Mouse (Mus musculus) NIH3T3 (cell line): ENCODE results near the gene Gatm.
A peak's percentile ranks its signal among the peaks of the same experiment; 100 is the strongest.

Experiments
- DNase-seq: peaks from one replicate; pipeline ENCODE4 v3.0.0-alpha.2; 2012; ENCODE audit warnings: low read depth

Gatm gene

GRCm38 (mm10) chr2:122608820-122609219 is 2.3 kb downstream of the Gatm start:
- peak; percentile 21 for DNase-seq

- no peak for DNase-seq
Measured at GRCm38 (mm10) chr2:122605829-122606228, 5.3 kb downstream of the Gatm start.

GRCm38 (mm10) chr2:122601354-122601753 is 9.7 kb downstream of the Gatm start:
- no peak for DNase-seq

GRCm38 (mm10) chr2:122599736-122600135 is 11.4 kb downstream of the Gatm start:
- no peak for DNase-seq

- no peak for DNase-seq
Measured at GRCm38 (mm10) chr2:122595461-122595860, 15.6 kb downstream of the Gatm start.

GRCm38 (mm10) chr2:122591213-122591612 is 19.9 kb downstream of the Gatm start:
- DNase-seq = no peak

GRCm38 (mm10) chr2:122590351-122590750 is 20.8 kb downstream of the Gatm start:
- no peak for DNase-seq

GRCm38 (mm10) chr2:122587861-122588519 is 23.1 kb downstream of the Gatm start:
- no peak for DNase-seq

- peak; percentile 37 for DNase-seq
Measured at GRCm38 (mm10) chr2:122586258-122586657, 24.8 kb downstream of the Gatm start.

- no peak for DNase-seq
Measured at GRCm38 (mm10) chr2:122582324-122582723, 28.8 kb downstream of the Gatm start.

GRCm38 (mm10) chr2:122581361-122582017 is 29.6 kb downstream of the Gatm start:
- peak; percentile 50 for DNase-seq

GRCm38 (mm10) chr2:122580426-122580825 is 30.7 kb downstream of the Gatm start:
- DNase-seq = peak; percentile 62

GRCm38 (mm10) chr2:122577316-122577715 is 33.8 kb downstream of the Gatm start:
- no peak for DNase-seq

- DNase-seq = no peak
Measured at GRCm38 (mm10) chr2:122576295-122576694, 34.8 kb downstream of the Gatm start.

- no peak for DNase-seq
Measured at GRCm38 (mm10) chr2:122575470-122575869, 35.6 kb downstream of the Gatm start.

GRCm38 (mm10) chr2:122572438-122572837 is 38.7 kb downstream of the Gatm start:
- no peak for DNase-seq

GRCm38 (mm10) chr2:122571326-122571725 is 39.8 kb downstream of the Gatm start:
- DNase-seq = no peak

GRCm38 (mm10) chr2:122570430-122570829 is 40.7 kb downstream of the Gatm start:
- no peak for DNase-seq

- DNase-seq = peak; percentile 77
Measured at GRCm38 (mm10) chr2:122569439-122569838, 41.7 kb downstream of the Gatm start.

- no peak for DNase-seq
Measured at GRCm38 (mm10) chr2:122562251-122562650, 48.9 kb downstream of the Gatm start.

- no peak for DNase-seq
Measured at GRCm38 (mm10) chr2:122561221-122561620, 49.9 kb downstream of the Gatm start.

GRCm38 (mm10) chr2:122558317-122558716 is 52.8 kb downstream of the Gatm start:
- peak; percentile 75 for DNase-seq
